Mouse (Mus musculus) central nervous system, embryonic 14 days (tissue): ENCODE data around the gene Olfr1484. TPM values are rescaled to one million over a fixed set of nuclear protein-coding genes. Genes with fewer than 3 reads are reported as not detected.

ENCODE experiments used
- polyA plus RNA-seq: library from polyadenylated mRNA; depleted of rRNA; stranded (reverse); fragments of >200 nt; gene quantifications from 2 replicates; pipeline ENCODE4 v1.2.3, GENCODE M21; 2012; rRNA removed

The Olfr1484 gene
- not detected in 2 replicates for polyA plus RNA-seq

GRCm38 (mm10) chr19:13583211-13583610 lies at the start of gene Olfr1484:
TSS of gene Olfr1484 (plus strand) at chr19:13583511.

GRCm38 (mm10) chr19:13617075-13617474 lies 33.8 kb downstream of the Olfr1484 start, which contains the start of gene Olfr1487:
TSS of gene Olfr1487 (plus strand) at chr19:13617375.

GRCm38 (mm10) chr19:13631321-13631720 lies 48.0 kb downstream of the Olfr1484 start, which contains the start of gene Olfr1489:
TSS of gene Olfr1489 (plus strand) at chr19:13631621.

Other genes starting within 250 kb of the Olfr1484 start
- not detected in 2 replicates for gene Olfr1466, start 244.6 kb upstream of the Olfr1484 start, polyA plus RNA-seq
- gene Olfr1467, start 221.3 kb upstream of the Olfr1484 start, polyA plus RNA-seq: not detected in 2 replicates
- gene Olfr1469, start 175.7 kb upstream of the Olfr1484 start, polyA plus RNA-seq: not detected in 2 replicates
- gene Olfr1471, start 140.1 kb upstream of the Olfr1484 start, polyA plus RNA-seq: not detected in 2 replicates
- not detected in 2 replicates for gene Olfr1472, start 127.4 kb upstream of the Olfr1484 start, polyA plus RNA-seq
- gene Olfr1474, start 113.9 kb upstream of the Olfr1484 start, polyA plus RNA-seq: not detected in 2 replicates
- not detected in 2 replicates for gene Olfr1475, start 103.3 kb upstream of the Olfr1484 start, polyA plus RNA-seq
- not detected in 2 replicates for gene Olfr1477, start 83.0 kb upstream of the Olfr1484 start, polyA plus RNA-seq
- gene Olfr1480, start 55.6 kb upstream of the Olfr1484 start, polyA plus RNA-seq: not detected in 2 replicates
- gene Olfr1487, start 33.9 kb downstream of the Olfr1484 start, polyA plus RNA-seq: not detected in 2 replicates
- not detected in 2 replicates for gene Olfr1489, start 48.1 kb downstream of the Olfr1484 start, polyA plus RNA-seq
- not detected in 2 replicates for gene Olfr1490, start 67.6 kb downstream of the Olfr1484 start, polyA plus RNA-seq
- not detected in 2 replicates for gene Olfr1491, start 113.8 kb downstream of the Olfr1484 start, polyA plus RNA-seq
- not detected in 2 replicates for gene Olfr1493-ps1, start 139.8 kb downstream of the Olfr1484 start, polyA plus RNA-seq
- gene Olfr1494, start 156.2 kb downstream of the Olfr1484 start, polyA plus RNA-seq: not detected in 2 replicates
- gene Olfr1495, start 181.1 kb downstream of the Olfr1484 start, polyA plus RNA-seq: not detected in 2 replicates
- not detected in 2 replicates for gene Olfr1496, start 194.4 kb downstream of the Olfr1484 start, polyA plus RNA-seq
- not detected in 2 replicates for gene Olfr1497, start 214.7 kb downstream of the Olfr1484 start, polyA plus RNA-seq
- not detected in 2 replicates for gene Olfr1499, start 235.9 kb downstream of the Olfr1484 start, polyA plus RNA-seq
- not detected in 2 replicates for gene Olfr1500, start 247.0 kb downstream of the Olfr1484 start, polyA plus RNA-seq